Mouse (Mus musculus) spleen, adult 2 months (tissue): ENCODE data around the gene Herc3. TPM values are rescaled to one million over a fixed set of nuclear protein-coding genes. Genes with fewer than 3 reads are reported as not detected.

Source experiments
- DNase-seq, 2 experiments: peaks; one replicate each; pipeline versions ENCODE4 v3.0.0 to v3.0.0-alpha.2; 2012 to 2021; ENCODE audit warnings: low spot score in 2 of 2, low read depth in 1 of 2
- H3K27ac ChIP-seq: fragments of 200-500 bp; 2 replicates; pipeline ENCODE4 v1.5.1; 2012; ENCODE audit warnings: low read length, inconsistent platforms; ENCODE audit not compliant: insufficient read depth
- H3K27me3 ChIP-seq: fragments of 200-500 bp; 2 replicates; pipeline ENCODE4 v1.6.1; 2012; ENCODE audit warnings: mild to moderate bottlenecking, moderate library complexity, low read length, inconsistent platforms; ENCODE audit not compliant: control insufficient read depth, insufficient read depth
- H3K36me3 ChIP-seq: fragments of 200-500 bp; 2 replicates; pipeline ENCODE4 v1.6.1; 2012; ENCODE audit warnings: mild to moderate bottlenecking, low read length, inconsistent platforms; ENCODE audit not compliant: control insufficient read depth, insufficient read depth
- H3K4me1 ChIP-seq: fragments of 200-500 bp; 2 replicates; pipeline ENCODE4 v1.6.1; 2011; ENCODE audit warnings: inconsistent platforms; ENCODE audit not compliant: control insufficient read depth, insufficient read depth, insufficient read length
- H3K4me3 ChIP-seq: fragments of 200-500 bp; 2 replicates; pipeline ENCODE4 v1.5.1; 2011; ENCODE audit warnings: mild to moderate bottlenecking, inconsistent platforms; ENCODE audit not compliant: insufficient read depth, insufficient read length; ENCODE audit errors: extremely low read depth
- CTCF ChIP-seq: fragments of 200-500 bp; IDR thresholded peaks from 2 replicates; pipeline ENCODE4 v1.5.1; 2011; ENCODE audit warnings: mild to moderate bottlenecking, inconsistent platforms; ENCODE audit not compliant: insufficient read depth, insufficient read length, insufficient replicate concordance; ENCODE audit errors: extremely low read depth
- POLR2A ChIP-seq: fragments of 200-500 bp; IDR thresholded peaks from 2 replicates; pipeline ENCODE4 v1.6.1; 2011; ENCODE audit warnings: low read depth, low read length, inconsistent platforms
- WGBS: fragments of 180-500 bp; shearing (Covaris S2); methylation state at CpG from one replicate; pipeline ENCODE4 v1.1.7; 2018; 5-methylcytosine and 5-hydroxymethylcytosine counted together
- polyA plus RNA-seq: library from polyadenylated mRNA; depleted of rRNA; stranded (reverse); fragments of >200 nt; gene quantifications from 2 replicates; pipeline ENCODE4 v1.2.3, GENCODE M21; 2012

Herc3 gene
- polyA plus RNA-seq, 1 experiment: 21.3 TPM

DNA sequence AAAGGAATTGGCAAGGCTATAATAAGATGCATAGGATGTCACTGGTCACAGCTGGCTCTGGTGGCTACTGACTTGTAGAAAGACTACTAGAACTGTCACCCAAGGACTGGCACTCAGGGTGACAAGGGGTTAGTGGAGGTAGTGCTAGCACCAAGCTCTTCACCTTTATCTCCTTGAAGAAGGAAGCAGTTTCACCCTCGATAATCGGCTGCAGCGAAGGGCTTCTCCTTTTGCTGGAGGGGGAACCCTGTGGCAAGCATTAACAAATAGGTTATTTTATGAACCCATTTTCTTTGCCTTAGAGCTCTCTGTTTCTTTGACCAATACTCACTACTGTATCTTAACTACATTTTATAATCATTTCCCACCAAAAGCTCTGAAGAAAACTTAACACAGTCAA is 112.7 kb downstream of the Herc3 start:
- WGBS: 61% methylated on average over 3 of the region's 3 CpGs
- TF ChIP-seq CTCF: no peak
- Histone ChIP-seq H3K4me3 (no peak overlapping the region), H3K27me3 (no peaks in the 10 kb centered on the region), H3K4me1 (no peaks in the 10 kb centered on the region), H3K36me3 (no peaks in the 10 kb centered on the region), H3K27ac (no peak overlapping the region)
- DNase-seq: no peak

DNA sequence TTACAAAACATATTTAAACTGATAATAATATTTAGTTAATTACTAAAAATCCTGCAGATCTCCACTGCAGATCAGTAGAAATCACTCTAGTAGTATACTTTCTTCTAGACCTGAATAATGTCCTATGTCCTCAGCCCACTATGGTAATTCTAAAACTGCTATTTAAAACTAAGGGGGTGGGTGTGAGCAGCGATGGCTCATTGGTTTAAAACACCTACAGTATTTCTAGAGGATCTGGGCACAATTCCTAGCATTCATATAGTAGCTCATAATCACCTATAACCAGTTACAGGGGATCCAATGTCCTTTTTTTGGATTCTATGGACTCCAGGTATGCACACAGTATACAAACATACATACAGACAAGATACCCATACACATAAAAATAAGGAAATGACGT is 115.0 kb downstream of the Herc3 start:
- H3K36me3 ChIP-seq: no peaks in the 10 kb centered on the region
- TF ChIP-seq CTCF (no peak), POLR2A (no peak)
- no peaks in the 10 kb centered on the region for H3K4me1 ChIP-seq
- no peak for DNase-seq
- H3K4me3 ChIP-seq: no peak overlapping the region
- 73% methylated on average over 2 of the region's 2 CpGs for WGBS
- no peaks in the 10 kb centered on the region for H3K27me3 ChIP-seq
- no peak overlapping the region for H3K27ac ChIP-seq

DNA sequence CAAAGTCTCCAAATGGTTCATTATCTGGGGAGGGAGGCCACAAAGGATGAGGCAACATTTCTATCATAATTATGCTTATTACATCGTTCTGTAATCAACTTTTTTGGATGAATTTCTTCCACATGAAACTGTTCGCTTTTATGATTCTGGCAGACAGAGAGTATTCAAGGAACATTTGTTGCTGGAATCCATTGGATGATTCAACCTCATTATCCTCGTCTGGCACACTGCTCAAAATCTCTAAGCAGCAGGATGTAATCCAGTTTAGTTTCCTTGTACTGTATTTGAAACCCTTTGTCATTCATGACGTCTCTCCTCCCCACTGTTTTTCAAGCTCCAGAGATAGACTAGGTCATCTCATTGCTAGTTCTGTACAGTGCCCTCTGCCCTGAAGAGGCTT is 115.6 kb downstream of the Herc3 start:
- TF ChIP-seq POLR2A (no peak), CTCF (no peak)
- DNase-seq: no peak
- Histone ChIP-seq H3K27ac (no peak overlapping the region), H3K36me3 (no peaks in the 10 kb centered on the region), H3K27me3 (no peaks in the 10 kb centered on the region), H3K4me1 (no peaks in the 10 kb centered on the region), H3K4me3 (no peak overlapping the region)
- WGBS: 86% methylated on average over 4 of the region's 4 CpGs

DNA sequence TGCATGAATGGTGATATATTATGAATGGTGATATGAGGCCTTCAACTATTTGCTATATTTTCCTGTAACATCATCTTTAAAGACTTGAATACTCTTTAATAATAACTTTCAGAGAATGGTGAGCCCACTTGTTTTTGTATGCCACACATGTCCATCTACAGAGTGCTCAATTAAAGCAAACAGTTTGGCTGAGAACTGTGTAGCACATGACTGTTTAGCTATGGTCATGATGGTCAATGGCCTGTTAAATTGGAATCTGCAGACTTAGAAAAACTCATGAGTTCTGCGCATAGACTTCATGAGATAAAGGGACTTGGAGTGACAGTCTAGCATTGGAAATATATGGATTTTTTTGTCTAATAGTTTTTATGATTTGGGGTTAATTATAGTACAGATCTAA is 119.1 kb downstream of the Herc3 start:
- TF ChIP-seq CTCF: no peak
- no peak for TF ChIP-seq POLR2A
- H3K27ac ChIP-seq: no peak overlapping the region
- no peaks in the 10 kb centered on the region for H3K4me1 ChIP-seq
- H3K27me3 ChIP-seq: no peaks in the 10 kb centered on the region
- 90% methylated on average over 1 of the region's 1 CpGs for WGBS
- H3K4me3 ChIP-seq: no peak overlapping the region
- no peaks in the 10 kb centered on the region for H3K36me3 ChIP-seq
- DNase-seq: no peak

DNA sequence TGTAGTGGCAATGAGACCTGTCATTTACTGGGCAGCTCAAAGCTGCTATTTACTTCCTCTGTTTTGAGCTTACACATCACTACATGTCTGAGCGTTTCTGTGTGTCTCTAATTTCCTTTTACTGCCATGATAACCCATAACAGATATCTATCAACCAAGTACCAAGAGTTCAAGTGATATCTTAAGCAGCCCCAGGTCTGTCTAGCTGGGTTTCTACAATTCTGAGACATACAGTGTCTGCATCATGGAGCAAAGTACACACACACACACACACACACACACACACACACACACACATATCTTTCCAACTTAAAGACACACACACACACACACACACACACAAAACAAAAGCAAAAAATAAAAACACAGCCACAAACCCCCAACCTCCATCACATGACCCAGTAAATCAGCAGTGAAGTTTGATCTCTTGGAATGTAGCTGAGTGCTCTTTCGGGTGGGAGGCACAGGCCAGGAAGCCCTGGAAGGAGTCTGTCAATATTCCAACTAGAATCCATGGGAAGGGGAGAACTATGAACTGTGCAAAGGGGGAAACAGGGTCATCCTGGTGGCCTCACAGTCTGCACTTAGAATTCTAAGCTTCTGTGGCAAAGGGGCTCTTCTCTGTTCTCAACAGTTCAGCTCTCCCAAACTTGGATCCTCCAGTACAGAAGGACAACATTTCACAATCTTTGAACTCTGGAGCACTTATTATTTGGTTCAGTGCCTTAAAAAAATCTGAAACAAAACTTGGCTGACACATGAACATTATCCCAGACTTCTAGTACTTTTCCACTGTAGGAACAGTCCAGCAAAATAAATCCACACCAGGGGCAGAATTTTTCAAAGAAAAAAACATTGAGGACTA is 120.1 kb downstream of the Herc3 start:
- no peak for DNase-seq
- Histone ChIP-seq H3K36me3 (no peaks in the 10 kb centered on the region), H3K4me3 (no peak overlapping the region), H3K27me3 (no peaks in the 10 kb centered on the region), H3K4me1 (no peaks in the 10 kb centered on the region), H3K27ac (peak overlapping the region; percentile 23; the same call in 1 of the 2 replicates)
- 50% methylated on average over 2 of the region's 2 CpGs for WGBS
- TF ChIP-seq POLR2A (no peak), CTCF (no peak)

DNA sequence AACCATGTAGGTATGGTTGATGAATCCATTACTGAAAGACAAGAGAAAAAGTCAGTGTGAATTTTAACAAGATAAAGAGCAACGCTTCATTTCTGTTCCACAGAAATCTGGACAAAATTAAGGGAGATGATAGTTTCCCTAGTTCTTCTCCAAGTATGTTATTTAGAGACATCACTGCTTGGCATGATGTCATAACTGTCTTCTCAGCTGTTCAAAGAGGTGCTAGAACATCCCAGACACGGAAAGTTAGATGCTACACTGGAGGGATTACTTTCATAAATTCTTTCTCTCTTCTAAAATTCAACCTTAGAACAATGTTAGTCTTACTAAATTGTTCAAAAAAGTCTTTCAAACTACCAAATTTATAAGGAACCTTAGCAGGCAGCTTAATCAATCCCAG is 129.3 kb downstream of the Herc3 start:
- Histone ChIP-seq H3K4me1 (no peaks in the 10 kb centered on the region), H3K27me3 (no peaks in the 10 kb centered on the region), H3K36me3 (no peaks in the 10 kb centered on the region), H3K27ac (no peak overlapping the region), H3K4me3 (no peak overlapping the region)
- TF ChIP-seq POLR2A (no peak), CTCF (no peak)
- no peak for DNase-seq
- 84% methylated on average over 2 of the region's 2 CpGs for WGBS

GRCm38 (mm10) chr6:58962691-58963090 is 131.4 kb downstream of the Herc3 start:
- WGBS: 94% methylated on average over 5 of the region's 5 CpGs
- Histone ChIP-seq H3K27me3 (no peaks in the 10 kb centered on the region), H3K4me1 (no peaks in the 10 kb centered on the region), H3K36me3 (no peaks in the 10 kb centered on the region), H3K27ac (no peak overlapping the region), H3K4me3 (no peak overlapping the region)
- no peak for TF ChIP-seq POLR2A
- TF ChIP-seq CTCF: no peak
- no peak for DNase-seq
